Mouse (Mus musculus) cerebellum, adult 2 months (tissue): Measurements from ENCODE around the gene Selenof. TPM values are rescaled to one million over a fixed set of nuclear protein-coding genes. Genes with fewer than 3 reads are reported as not detected.

Experiments
- DNase-seq, 2 experiments: peaks; one replicate each; pipeline ENCODE4 v3.0.0; 2021
- H3K27ac ChIP-seq: fragments of 200-500 bp; 2 replicates; pipeline ENCODE4 v1.5.1; 2012; ENCODE audit warnings: low read length, control low read depth, inconsistent platforms; ENCODE audit not compliant: insufficient read depth
- H3K27me3 ChIP-seq: fragments of 200-500 bp; 2 replicates; pipeline ENCODE4 v1.6.1; 2012; ENCODE audit warnings: inconsistent platforms, mild to moderate bottlenecking, low read length, moderate library complexity; ENCODE audit not compliant: control insufficient read depth, insufficient read depth
- H3K4me1 ChIP-seq: fragments of 200-500 bp; 2 replicates; pipeline ENCODE4 v1.6.1; 2011; ENCODE audit warnings: low read length; ENCODE audit not compliant: control insufficient read depth, insufficient read depth
- H3K4me3 ChIP-seq: fragments of 200-500 bp; replicated peaks from 2 replicates; pipeline ENCODE3; 2011; ENCODE audit warnings: mild to moderate bottlenecking, low read depth, low read length, control low read depth; ENCODE audit not compliant: insufficient read depth
- CTCF ChIP-seq: fragments of 200-500 bp; IDR thresholded peaks from 2 replicates; pipeline ENCODE4 v1.5.1; 2011; ENCODE audit warnings: low read depth, mild to moderate bottlenecking, control low read depth, low read length, moderate library complexity, borderline replicate concordance; ENCODE audit not compliant: insufficient read depth
- POLR2A ChIP-seq: fragments of 200-500 bp; IDR thresholded peaks from 2 replicates; pipeline ENCODE4 v1.6.1; 2011; ENCODE audit warnings: low read length, control low read depth, borderline replicate concordance; ENCODE audit not compliant: insufficient read depth
- WGBS: fragments of 180-500 bp; shearing (Covaris S2); methylation state at CpG from one replicate; pipeline ENCODE4 v1.1.7; 2018; 5-methylcytosine and 5-hydroxymethylcytosine counted together
- polyA plus RNA-seq: library from polyadenylated mRNA; depleted of rRNA; stranded (reverse); fragments of >200 nt; gene quantifications from 2 replicates; pipeline ENCODE4 v1.2.3, GENCODE M21; 2012

The Selenof gene
- polyA plus RNA-seq, 1 experiment: 285 TPM

- no peak for TF ChIP-seq POLR2A
- TF ChIP-seq CTCF: no peak
- WGBS: 80% methylated on average over 6 of the region's 6 CpGs
- no peak overlapping the region for H3K27ac ChIP-seq
- peaks cover 10% of the 10 kb centered on the region for H3K4me1 ChIP-seq
- H3K4me3 ChIP-seq: no peak overlapping the region
- DNase-seq: no peak
- H3K27me3 ChIP-seq: no peaks in the 10 kb centered on the region
These were observed 28.1 kb upstream of the Selenof start for GRCm38 (mm10) chr3:144541906-144542438.

DNA sequence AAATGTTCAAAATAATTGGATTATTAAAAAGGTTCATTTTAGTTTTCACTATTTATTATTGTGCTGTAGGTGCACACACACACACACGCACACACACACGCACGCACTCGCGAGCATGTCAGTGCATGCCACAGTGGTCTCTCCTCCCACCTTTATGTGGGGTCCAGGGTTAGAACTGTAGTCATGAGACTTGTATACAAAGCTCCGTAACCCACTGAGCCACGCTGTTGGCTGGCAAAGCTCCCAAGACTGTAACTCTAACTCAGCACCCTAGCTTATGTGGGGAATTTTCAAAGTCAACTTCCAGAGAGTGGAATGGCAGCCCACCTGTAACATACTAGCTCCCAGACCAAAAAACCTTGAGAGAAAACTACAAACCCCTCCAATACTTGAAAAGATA, 25.0 kb upstream of the Selenof start:
- H3K27me3 ChIP-seq: no peaks in the 10 kb centered on the region
- peak in 1 of 2 experiments; percentile 2 for DNase-seq
- 62% methylated on average over 7 of the region's 7 CpGs for WGBS
- no peak overlapping the region for H3K4me3 ChIP-seq
- TF ChIP-seq POLR2A (no peak), CTCF (no peak)
- peaks cover 8% of the 10 kb centered on the region for H3K4me1 ChIP-seq
- H3K27ac ChIP-seq: no peak overlapping the region

- Histone ChIP-seq H3K4me3 (no peak overlapping the region), H3K4me1 (peaks cover 8% of the 10 kb centered on the region), H3K27me3 (no peaks in the 10 kb centered on the region), H3K27ac (no peak overlapping the region)
- WGBS: 28% methylated on average over 4 of the region's 4 CpGs
- no peak for TF ChIP-seq POLR2A
- TF ChIP-seq CTCF: no peak
- DNase-seq: peak in 1 of 2 experiments; percentile 1
These were observed 24.3 kb upstream of the Selenof start for GRCm38 (mm10) chr3:144545832-144546231.

- WGBS: 9% methylated on average over 4 of the region's 4 CpGs
- Histone ChIP-seq H3K4me3 (no peak overlapping the region), H3K27me3 (no peaks in the 10 kb centered on the region), H3K27ac (no peak overlapping the region), H3K4me1 (peaks cover 8% of the 10 kb centered on the region)
- no peak for DNase-seq
- TF ChIP-seq CTCF: no peak
- no peak for TF ChIP-seq POLR2A
These were observed 23.6 kb upstream of the Selenof start for GRCm38 (mm10) chr3:144546490-144546889.

DNA sequence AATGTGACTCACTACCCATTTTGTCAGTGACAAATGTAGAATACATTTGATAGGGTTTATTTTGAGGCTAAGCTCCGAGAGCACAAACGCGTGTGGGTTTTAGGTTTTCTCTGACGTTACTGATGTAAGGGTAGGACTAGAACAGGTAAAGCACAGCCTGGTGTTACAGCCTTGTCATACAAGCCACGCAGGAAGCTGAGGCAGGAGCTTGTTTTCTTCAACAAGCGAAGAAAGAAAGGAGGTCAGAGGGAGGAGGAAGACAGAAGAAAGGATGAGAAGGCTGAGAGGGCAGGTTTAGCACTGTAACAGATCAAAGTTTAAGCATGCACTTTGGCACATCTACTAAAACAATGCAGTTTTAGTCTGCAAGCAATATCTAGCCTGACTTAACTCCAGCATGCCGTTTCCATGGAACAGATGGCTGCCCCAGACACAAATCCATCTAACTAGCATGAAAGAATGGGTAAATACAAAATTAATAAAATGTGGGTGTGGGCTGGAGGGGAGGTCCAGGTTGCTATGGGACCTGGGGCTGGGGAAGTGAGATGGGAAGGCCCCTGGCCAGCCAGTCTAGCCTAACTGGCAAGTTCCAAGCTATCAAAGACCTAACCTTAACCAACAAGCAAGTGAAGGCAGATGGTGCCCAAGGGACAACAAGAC, 21.8 kb upstream of the Selenof start:
- Histone ChIP-seq H3K27ac (no peak overlapping the region), H3K4me3 (no peak overlapping the region), H3K4me1 (peaks cover 8% of the 10 kb centered on the region), H3K27me3 (no peaks in the 10 kb centered on the region)
- 73% methylated on average over 7 of the region's 7 CpGs for WGBS
- DNase-seq: peak in 1 of 2 experiments; percentile 7
- TF ChIP-seq POLR2A (no peak), CTCF (no peak)

- no peak overlapping the region for H3K4me3 ChIP-seq
- TF ChIP-seq POLR2A (no peak), CTCF (no peak)
- H3K4me1 ChIP-seq: peaks cover 8% of the 10 kb centered on the region
- DNase-seq: no peak
- H3K27me3 ChIP-seq: no peaks in the 10 kb centered on the region
- no peak overlapping the region for H3K27ac ChIP-seq
- 96% methylated on average over 5 of the region's 5 CpGs for WGBS
These were observed 20.1 kb upstream of the Selenof start for GRCm38 (mm10) chr3:144550036-144550435.

- 86% methylated on average over 5 of the region's 5 CpGs for WGBS
- Histone ChIP-seq H3K27me3 (no peaks in the 10 kb centered on the region), H3K4me3 (no peak overlapping the region), H3K27ac (no peak overlapping the region), H3K4me1 (peaks cover 8% of the 10 kb centered on the region)
- DNase-seq: no peak
- TF ChIP-seq POLR2A (no peak), CTCF (no peak)
These were observed 19.4 kb upstream of the Selenof start for GRCm38 (mm10) chr3:144550659-144551058.

GRCm38 (mm10) chr3:144551416-144551815, 18.7 kb upstream of the Selenof start:
- no peak for DNase-seq
- Histone ChIP-seq H3K4me1 (peaks cover 7% of the 10 kb centered on the region), H3K27me3 (no peaks in the 10 kb centered on the region), H3K4me3 (no peak overlapping the region), H3K27ac (no peak overlapping the region)
- 88% methylated on average over 4 of the region's 4 CpGs for WGBS
- TF ChIP-seq CTCF (no peak), POLR2A (no peak)
